Mouse (Mus musculus): ENCODE measurements around the gene Hsd17b1. TPM values are rescaled to one million over a fixed set of nuclear protein-coding genes. Genes with fewer than 3 reads are reported as not detected.

Gene Hsd17b1
- total RNA-seq (2021): under 1 TPM; 0.59 to 0.91 TPM
- long read RNA-seq, experiment 1: 0 reads
- long read RNA-seq, experiment 2: 0 reads

DNA sequence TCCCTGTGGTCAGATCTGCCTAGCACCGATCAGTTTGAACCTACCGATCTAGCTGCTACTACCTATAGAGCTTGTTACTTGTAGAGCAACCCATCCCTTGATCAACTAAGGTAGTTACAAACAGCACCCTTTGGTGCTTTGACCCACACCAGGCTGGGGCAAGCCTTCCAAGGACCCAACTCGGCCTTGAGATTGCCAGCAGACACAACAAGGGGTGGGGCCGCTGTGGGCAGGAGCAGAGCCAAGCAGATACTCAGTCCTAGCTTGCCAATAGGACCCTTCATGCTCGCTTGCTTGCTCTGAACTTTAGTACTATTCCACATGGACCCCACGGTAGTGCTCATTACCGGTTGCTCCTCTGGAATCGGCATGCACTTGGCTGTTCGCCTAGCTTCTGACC, at the start of gene Hsd17b1:
Hsd17b1 (plus strand) TSS at position 291 of the 400 bp plus-strand sequence.
- DNase-seq (ENCODE audit: low spot score in 2 of 2): no peak

DNA sequence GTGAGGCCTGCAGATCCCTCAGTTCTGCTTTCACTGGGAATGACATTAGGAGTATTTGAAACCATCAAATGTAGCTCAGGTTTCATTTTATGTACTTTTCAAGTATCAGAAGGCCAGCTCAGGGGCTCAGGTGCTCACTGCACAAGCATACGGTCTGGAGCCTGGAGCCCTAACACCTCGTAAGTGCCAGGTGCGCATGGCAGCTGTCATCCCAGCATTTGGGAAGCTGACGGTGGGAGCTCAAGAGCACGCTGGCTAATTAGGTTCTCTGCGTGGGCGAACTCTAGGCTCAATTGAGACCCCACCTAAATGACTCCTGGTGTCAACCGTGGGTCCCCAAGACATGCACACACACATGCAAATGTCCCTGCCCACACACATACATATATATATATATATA, 48.9 kb upstream of the Hsd17b1 start:
- DNase-seq (ENCODE audit: low spot score in 2 of 2): no peak

DNA sequence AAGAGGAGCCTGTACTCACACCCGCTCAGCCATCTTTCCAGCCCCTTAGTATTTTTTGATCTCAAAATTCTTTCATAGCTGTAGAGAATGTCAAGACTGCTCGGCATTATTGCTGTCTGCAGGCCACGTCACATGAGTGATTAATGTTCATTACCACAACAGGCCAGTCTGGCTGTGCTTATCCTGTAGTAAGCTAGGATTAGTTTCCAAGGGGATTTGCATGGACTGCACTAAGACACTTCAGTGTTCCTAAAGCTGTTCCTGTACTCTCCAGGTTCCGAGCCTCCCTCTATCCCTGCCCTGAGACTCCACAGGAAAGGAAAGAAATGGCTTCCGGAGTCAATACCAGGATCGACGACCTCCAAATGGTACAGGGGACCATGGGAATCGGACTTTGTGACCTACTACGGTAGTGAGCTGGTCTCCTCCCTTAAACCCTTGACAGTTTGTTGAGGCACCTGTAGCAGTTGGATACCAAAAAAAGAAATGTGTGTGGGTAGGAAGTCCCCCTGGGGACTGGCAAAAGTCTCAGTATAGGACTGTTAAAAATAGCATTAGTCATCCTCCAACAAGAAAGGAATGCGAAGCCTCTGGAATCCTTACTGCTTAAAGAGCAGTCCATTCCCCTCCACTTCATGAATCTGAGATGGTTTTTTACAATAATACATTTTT, 47.9 kb upstream of the Hsd17b1 start:
- no peak for DNase-seq (ENCODE audit: low spot score in 2 of 2)

DNA sequence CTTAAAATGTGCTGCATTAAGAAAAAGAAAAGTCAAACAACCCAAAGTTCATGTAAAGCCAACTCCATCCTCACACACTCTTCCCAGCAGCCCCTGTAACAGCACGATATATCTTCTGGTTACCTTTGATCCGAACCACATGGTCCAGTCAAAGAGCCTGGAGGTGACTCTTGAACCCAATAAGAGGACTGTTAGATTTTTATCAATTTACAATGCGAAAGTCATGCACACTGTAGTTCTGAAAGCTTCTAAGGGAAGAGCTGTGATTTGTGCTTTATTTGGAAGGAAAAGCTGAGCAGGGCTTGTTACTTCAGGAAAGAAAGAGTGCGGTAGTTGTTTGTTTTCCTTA, 47.4 kb upstream of the Hsd17b1 start:
- no peak for DNase-seq (ENCODE audit: low spot score in 2 of 2)

DNA sequence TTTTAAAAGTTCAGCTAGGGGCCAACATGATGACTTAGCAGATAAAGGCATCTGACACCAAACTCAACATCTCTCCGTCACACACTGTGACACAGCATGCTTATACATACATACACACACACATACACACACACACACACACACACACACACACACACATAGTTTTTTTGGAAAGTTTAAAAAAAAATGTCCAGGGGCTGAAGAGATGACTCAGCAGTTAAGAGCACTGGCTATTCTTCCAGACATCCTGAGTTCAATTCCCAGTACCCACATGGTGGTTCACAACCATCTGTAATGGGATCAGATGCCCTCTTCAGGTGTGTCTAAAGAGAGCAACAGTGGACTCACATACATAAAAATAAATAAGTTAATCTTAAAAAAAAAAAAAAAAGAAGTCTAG, 46.7 kb upstream of the Hsd17b1 start:
- DNase-seq (ENCODE audit: low spot score in 2 of 2): no peak

DNA sequence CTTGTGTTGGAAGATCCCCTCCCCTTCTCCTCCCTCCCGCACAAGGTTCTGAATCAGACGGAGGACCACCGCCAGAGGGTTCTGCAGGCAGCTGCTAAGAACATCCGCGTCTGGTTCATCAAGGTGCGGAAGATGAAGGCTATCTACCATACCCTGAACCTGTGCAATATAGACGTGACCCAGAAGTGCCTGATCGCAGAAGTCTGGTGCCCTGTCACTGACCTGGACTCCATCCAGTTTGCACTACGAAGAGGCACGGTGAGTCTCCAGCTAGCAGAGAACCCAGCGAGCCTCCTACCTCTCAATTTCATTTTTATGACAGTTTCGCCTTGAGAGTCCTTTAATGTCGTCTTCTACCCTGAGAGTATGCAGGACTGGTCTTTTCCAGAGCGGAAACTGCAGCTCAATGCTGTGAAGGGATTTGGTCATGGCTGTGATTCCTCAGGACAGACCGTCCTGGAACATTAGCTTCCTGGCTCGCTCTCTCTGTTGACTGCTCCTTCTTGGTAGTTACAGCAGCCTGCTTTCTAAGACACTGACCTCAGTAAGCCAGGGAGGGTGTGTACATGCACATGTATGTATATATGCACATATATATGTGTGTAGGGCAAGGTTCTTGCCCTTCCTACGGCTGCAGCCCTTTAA, 44.2 kb upstream of the Hsd17b1 start:
- no peak for DNase-seq (ENCODE audit: low spot score in 2 of 2)

DNA sequence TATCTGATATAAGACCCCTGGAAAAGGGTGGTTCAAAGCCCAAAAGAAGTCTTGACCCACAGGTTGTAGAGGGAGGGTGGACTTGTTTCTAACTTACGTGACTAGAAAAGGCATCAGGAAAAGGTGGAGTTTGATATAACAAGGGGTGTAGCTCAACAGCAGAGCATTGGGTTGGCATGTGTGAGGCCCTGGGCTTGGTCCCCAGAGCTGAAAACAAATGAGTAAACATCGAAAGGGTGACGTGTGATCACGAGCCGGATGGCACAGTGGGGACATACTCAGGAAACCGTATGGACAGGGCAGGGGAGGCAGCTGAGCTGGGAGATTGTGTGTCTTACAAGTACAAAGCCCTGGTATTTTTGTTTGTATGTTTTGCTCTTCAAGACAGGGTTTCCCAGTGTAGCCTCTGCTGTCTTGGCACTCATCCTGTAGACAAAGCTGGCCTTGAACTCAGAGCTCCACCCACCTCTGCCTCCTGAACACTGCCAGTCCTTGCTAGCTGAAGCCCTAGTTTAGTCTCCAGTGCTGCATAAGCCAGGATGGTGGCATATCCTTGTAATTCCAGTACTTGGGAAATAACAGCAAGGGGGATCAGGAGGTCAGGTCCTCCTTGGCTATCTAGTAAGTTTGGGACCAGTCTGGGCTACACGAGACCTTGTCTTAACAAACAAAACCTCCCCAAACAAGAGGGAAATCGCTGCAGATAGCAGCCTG, 43.4 kb upstream of the Hsd17b1 start:
- DNase-seq (ENCODE audit: low spot score in 2 of 2): no peak

DNA sequence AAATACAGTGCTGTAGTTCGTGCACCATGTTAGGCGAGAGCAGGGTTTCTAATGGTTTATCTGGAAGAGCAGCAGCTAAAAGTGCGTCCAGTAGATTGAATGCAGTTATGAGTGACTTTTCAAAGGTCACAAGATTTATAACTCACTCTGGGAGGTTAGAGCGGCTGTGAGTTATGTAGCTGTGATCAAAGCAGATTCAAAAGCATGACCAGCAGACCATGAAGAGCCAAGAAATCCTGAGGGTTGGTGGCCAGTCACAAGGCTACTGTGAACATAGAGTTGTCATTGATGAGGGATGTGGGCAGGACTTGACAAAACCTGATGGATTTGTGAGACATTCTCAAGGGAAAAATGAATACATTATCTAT, 42.9 kb upstream of the Hsd17b1 start:
- no peak for DNase-seq (ENCODE audit: low spot score in 2 of 2)

GRCm38 (mm10) chr11:101037795-101038194, 40.4 kb upstream of the Hsd17b1 start:
- no peak for DNase-seq (ENCODE audit: low spot score in 2 of 2)

- DNase-seq (ENCODE audit: low spot score in 2 of 2): no peak
Observed at GRCm38 (mm10) chr11:101045826-101046225, 32.4 kb upstream of the Hsd17b1 start.

DNA sequence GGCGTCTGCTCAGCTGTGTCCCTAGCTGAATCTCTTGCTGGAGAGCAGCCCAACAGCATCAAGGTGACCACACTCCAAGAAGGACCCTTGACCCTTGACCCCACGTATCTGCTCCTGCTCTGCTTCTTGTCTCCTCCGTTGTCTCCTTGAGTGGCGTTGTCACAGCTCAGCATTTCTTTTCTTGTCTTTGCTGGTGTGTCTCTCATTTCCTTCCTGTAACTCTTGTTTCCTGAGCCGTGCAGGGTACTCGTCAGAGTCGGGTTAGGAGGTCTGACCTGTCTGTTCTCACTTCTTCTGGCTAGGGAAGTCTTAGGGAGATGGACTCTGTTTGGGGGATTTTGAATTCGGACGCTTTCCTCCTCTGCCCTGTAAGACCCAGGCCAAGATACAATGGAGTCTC, 31.8 kb upstream of the Hsd17b1 start:
- DNase-seq (ENCODE audit: low spot score in 2 of 2): no peak

DNA sequence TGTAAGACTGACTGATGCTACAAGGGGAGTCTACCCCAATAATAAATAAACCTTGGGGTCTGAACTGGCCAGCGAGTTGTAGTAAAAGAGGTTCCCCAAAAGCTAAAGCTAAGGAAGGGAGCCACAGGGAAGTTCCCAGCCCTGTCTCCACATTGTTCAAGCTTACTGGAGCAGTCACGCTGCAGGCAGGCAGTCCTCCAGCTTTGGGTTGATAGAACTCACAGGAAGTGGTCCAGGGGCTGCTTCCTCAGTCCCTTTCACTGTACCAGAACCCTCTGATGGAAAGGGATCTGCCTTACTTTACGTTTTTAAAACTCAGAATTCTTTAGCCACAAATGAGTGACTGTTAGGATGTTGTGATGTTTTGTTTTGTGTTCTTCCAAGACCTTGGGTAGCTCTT, 30.7 kb upstream of the Hsd17b1 start:
- DNase-seq (ENCODE audit: low spot score in 2 of 2): no peak

DNA sequence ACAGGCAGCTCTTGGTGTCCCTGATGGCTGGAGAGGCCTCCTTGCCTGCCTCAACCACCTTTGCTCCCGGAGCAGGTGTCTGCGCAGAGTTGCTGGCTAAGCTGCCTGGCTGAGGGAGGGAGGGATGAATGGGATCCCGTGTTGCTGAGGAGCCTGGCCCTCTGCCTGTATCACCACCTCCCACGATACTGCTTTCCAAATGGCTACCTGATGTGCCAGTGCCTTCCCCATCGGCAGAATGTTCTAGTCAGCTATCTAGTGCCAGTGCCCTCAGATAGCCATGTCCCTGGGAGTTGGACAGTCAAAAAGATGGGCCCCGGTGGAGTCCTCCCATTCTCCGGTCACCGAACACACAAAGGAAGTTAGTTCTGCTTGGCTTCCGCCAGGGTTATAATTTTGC, 27.9 kb upstream of the Hsd17b1 start:
- peak in 1 of 2 experiments; percentile 58 for DNase-seq (ENCODE audit: low spot score in 2 of 2)

DNA sequence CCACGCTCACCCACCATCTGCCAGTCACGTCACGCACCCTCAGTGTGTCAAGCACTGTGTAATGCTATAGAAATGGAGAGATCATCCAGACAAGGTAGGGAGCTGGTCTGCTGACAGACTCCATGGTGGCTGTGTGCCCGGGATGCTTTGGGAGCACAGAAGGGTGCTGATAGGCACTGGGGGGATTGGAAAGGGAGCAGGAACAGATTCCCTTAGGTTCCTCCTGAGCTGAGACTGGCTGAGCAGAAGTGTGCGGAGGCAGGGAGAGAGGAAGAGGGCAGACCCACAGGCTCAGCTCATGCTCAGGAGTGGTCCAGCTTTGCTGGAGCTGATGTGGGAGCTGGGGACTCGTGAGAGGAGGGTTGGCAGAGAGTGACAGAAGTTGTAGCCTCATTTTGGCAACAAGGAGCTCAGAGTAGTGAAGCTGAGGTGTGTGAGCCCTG, 27.1 kb upstream of the Hsd17b1 start:
- peak in 1 of 2 experiments; percentile 58 for DNase-seq (ENCODE audit: low spot score in 2 of 2)

- no peak for DNase-seq (ENCODE audit: low spot score in 2 of 2)
Observed at GRCm38 (mm10) chr11:101051617-101052016, 26.6 kb upstream of the Hsd17b1 start.

DNA sequence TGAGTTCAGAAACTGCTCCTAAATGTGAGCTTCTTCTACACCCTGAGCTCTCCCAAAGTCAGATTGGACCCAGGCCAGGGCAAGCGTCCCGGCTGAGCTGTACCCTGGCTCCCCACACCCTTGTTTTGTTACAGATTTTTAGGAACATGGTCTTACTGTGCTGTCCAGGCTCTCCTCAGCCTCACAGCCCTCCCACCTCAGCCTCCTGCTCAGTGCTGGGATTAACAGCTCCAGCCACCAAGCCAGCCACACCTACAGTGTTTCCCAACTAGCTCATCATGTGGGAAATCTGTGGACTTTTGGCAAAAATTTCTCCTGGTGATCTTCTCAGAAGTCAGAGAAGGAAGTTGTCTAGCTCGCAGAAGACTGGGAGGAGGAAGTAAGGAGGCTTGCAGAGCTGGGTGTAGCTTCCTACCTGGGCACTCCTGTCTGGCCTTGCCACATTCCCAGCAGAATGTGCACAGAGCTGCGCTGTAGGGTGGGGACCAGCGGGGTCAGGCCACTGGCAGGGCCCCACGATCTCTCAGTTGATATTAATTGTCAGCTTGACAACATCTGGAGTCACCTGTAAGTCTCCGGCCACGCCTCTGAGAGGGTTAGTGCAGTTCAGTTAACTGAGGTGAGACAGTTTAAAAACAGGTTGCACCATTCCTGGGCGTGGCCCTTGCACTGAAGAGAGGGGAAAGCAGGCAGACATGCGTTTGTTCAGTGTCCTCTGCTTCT, 25.3 kb upstream of the Hsd17b1 start:
- peak in 1 of 2 experiments; percentile 46 for DNase-seq (ENCODE audit: low spot score in 2 of 2)

DNA sequence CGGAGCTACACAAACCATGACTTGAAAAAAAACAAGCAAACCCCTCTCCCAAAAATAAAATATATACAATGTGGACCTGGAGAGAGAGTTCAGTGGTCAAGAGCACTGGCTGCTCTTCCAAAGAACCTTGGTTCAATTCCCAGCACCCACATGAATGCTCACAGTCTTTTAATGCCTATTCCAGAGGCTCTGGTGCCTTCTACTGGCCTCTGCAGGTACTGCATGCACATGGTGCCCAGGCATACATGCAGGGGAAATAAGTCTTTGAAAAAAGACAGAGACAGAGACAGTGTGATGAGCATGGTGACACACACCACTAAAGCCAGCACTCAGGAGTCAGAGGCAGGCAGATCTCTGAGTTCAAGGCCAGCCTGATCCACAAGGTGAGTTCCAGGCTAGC, 24.2 kb upstream of the Hsd17b1 start:
- no peak for DNase-seq (ENCODE audit: low spot score in 2 of 2)

DNA sequence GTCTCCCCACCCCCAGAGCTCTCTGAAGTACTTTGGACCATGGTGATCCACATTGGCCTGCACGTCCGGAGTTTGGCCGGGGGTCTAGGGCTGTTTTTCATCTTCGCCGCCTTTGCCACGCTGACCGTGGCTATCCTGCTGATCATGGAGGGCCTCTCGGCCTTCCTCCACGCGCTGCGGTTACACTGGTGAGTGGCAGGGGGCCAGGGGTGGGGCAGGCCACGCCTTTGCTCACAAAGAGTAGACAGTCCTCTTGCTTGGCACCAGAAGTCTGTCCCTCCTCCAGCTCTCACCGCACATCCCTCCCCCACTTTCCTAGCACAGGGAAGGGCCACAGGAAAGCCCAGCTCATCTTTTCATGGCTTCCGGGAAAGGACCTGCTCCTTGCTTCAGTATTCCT, 22.8 kb upstream of the Hsd17b1 start:
- DNase-seq (ENCODE audit: low spot score in 2 of 2): no peak

- DNase-seq (ENCODE audit: low spot score in 2 of 2): no peak
Observed at GRCm38 (mm10) chr11:101056885-101057284, 21.3 kb upstream of the Hsd17b1 start.

DNA sequence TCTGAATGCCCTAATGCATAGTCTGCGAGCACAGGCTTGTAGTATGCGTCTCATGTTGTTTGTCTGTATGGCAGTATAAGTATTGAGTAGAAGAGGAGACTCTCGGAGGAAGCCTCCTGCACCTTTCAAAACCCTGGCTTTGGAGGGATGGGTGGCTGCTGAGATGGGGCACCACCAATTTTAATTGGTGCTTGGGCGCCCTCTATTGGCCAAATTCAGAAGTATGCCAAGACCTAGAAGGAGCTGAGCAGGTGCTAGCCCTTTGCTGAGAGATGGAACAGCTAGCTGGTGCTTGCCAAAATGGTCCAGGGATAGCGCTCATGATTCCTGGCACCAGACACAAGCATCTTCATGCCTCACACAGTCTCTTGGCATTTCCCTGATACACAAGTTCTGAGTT, 20.4 kb upstream of the Hsd17b1 start:
- peak; percentile 79 to 92 for DNase-seq (ENCODE audit: low spot score in 2 of 2)

DNA sequence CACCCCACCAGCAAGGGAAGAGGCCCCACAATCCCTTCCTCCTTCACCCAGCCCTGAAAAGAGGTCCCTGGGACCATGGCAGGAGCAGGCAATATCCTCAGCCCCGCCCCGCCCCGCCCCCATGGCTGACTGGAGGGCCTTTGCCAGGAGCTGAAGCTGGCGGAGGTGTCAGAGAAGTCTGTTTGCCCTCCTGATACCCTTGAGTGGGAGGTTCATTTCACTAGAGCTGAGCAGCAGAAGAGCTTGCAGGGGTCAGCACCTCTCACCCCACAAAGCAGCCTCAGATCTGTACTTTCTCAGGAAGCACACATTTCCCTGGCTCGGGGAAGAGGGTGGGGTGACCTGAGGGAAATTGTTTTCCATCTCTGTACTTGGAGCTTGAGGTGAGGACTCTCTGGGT, 19.5 kb upstream of the Hsd17b1 start:
- DNase-seq (ENCODE audit: low spot score in 2 of 2): peak in 1 of 2 experiments; percentile 1

GRCm38 (mm10) chr11:101059473-101059872, 18.7 kb upstream of the Hsd17b1 start:
- DNase-seq (ENCODE audit: low spot score in 2 of 2): no peak

Data from left cerebral cortex, adult 18-20 months (tissue).